20 mouse cellular contexts compared by ENCODE assay signal in the genomic region with DNA sequence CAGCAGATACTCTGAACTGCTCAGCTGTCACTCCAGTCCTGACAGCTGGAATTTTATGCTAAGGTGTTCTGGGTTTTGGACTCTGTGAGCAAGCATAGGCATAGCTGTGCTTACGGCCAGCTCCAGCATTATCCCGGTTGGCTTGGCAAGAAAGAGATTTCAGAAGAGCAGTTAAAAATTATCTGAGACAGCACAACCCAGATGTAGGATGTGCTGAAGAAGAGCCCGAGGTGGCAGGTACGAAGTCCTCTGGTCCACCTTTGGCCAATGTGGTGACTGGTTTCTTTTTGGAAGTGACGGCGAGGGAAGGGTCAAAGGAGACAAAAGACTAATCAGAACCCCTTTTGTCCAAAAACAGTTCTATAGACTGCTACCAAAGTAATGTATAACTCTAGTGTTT. TPM values are rescaled to one million over a fixed set of nuclear protein-coding genes. Genes with fewer than 3 reads are reported as not detected.
DNase-seq lines count a peak whose midpoint lies in the region; ATAC-seq and TF ChIP-seq lines count a peak whose summit lies in the region.
"Had no signal": no experiment of that assay in that cellular context is flagged by ENCODE, and none has a peak within 500 bp of the region (broad histone marks: within the 10 kb centered on the region; RNA-seq: fewer than 3 reads in every experiment).

No protein-coding gene starts in this region.

- H3K9me3 ChIP-seq in liver, postnatal 0 days (ENCODE audit: low read length) = no peaks in the 10 kb centered on the region
- no peaks in the 10 kb centered on the region for H3K9me3 ChIP-seq in limb, embryonic 10.5 days (replicated peaks)
- H3K9me3 ChIP-seq: embryonic facial prominence, embryonic 10.5 days; forebrain, embryonic 13.5 days; heart, embryonic 12.5 days had no signal

- no peak for TF ChIP-seq POLR2A in liver, adult 2 months (IDR thresholded peaks at IDR 0.05; ENCODE audit: extremely low read depth, insufficient read depth, low read length)

- no peak for ATAC-seq in liver, postnatal 0 days
- ATAC-seq: activated CD4-positive, CD25-positive, alpha-beta regulatory T cell, adult 4 months; forebrain, embryonic 13.5 days; forebrain, postnatal 0 days; Patski had no signal

- H3K4me2 ChIP-seq in liver, postnatal 0 days (ENCODE audit: low read depth, low read length) = no peak overlapping the region
- H3K4me2 ChIP-seq: forebrain, embryonic 13.5 days; heart, embryonic 12.5 days had no signal

- H3K79me2 ChIP-seq in liver, adult 2 months (ENCODE audit: control insufficient read depth, insufficient read depth, low read length) = no peaks in the 10 kb centered on the region

- WGBS in liver, adult 2 months = 47% methylated on average over 6 of the region's 6 CpGs
- WGBS in liver, postnatal 0 days (ENCODE audit: insufficient replicate concordance) = 73% methylated on average over 6 of the region's 6 CpGs
- WGBS in limb, embryonic 10.5 days = 94% methylated on average over 6 of the region's 6 CpGs

- TF ChIP-seq EP300 in liver, postnatal 0 days (IDR thresholded peaks at IDR 0.05; ENCODE audit: low read depth) = no peak

- TF ChIP-seq CTCF in liver, adult 2 months (IDR thresholded peaks at IDR 0.05; ENCODE audit: low read depth, low read length) = no peak
- no peak for TF ChIP-seq CTCF in liver, postnatal 0 days (IDR thresholded peaks at IDR 0.05; ENCODE audit: low read depth)

- H3K27me3 ChIP-seq in liver, adult 2 months (ENCODE audit: control insufficient read depth, insufficient read depth, low read length) = no peaks in the 10 kb centered on the region
- H3K27me3 ChIP-seq in liver, postnatal 0 days (ENCODE audit: insufficient read depth, low read length) = no peaks in the 10 kb centered on the region
- no peaks in the 10 kb centered on the region for H3K27me3 ChIP-seq in limb, embryonic 10.5 days (ENCODE audit: low read depth, poor library complexity, severe bottlenecking)
- H3K27me3 ChIP-seq: CH12.LX; forebrain, embryonic 13.5 days; heart, embryonic 12.5 days; Patski had no signal

- no peaks in the 10 kb centered on the region for H3K4me1 ChIP-seq in liver, adult 2 months (ENCODE audit: control insufficient read depth, insufficient read depth, low read length)
- H3K4me1 ChIP-seq in liver, postnatal 0 days (ENCODE audit: insufficient read depth) = no peaks in the 10 kb centered on the region
- peaks cover 7% of the 10 kb centered on the region for H3K4me1 ChIP-seq in limb, embryonic 10.5 days
- H3K4me1 ChIP-seq: heart, embryonic 12.5 days had no signal

- DNase-seq in liver, adult 2 months (ENCODE audit: extremely low read depth, low read depth, low spot score) = peak; percentile 26
- DNase-seq in liver, postnatal 0 days = no peak
- DNase-seq in kidney, adult 9 months = peak; percentile 87
- peak; percentile 63 for DNase-seq in kidney, postnatal 14 days
- no peak for DNase-seq in frontal cortex, postnatal 36 days (ENCODE audit: low spot score in 2 of 2)
- DNase-seq in layer of hippocampus, postnatal 14 days (ENCODE audit: low spot score in 2 of 2) = no peak
- DNase-seq in limb, embryonic 10.5 days (ENCODE audit: low spot score) = no peak
- DNase-seq: adrenal gland, postnatal 14 days; cerebellum, adult 18-20 months; cerebellum, adult 9-11 months; cerebellum, postnatal 36 days; forebrain, postnatal 0 days; gastrocnemius, adult 2 months; gastrocnemius, postnatal 25 days had no signal

- H3K9ac ChIP-seq in liver, adult 2 months (ENCODE audit: low read depth, low read length) = no peak overlapping the region
- no peak overlapping the region for H3K9ac ChIP-seq in liver, postnatal 0 days (replicated peaks)
- H3K9ac ChIP-seq: forebrain, embryonic 13.5 days; forebrain, postnatal 0 days; heart, embryonic 12.5 days had no signal

- H3K4me3 ChIP-seq in liver, adult 2 months (ENCODE audit: insufficient read depth, low read depth, low read length) = no peak overlapping the region
- no peak overlapping the region for H3K4me3 ChIP-seq in liver, postnatal 0 days (ENCODE audit: low read depth, low read length)
- H3K4me3 ChIP-seq in limb, embryonic 10.5 days = no peak overlapping the region
- H3K4me3 ChIP-seq: embryonic facial prominence, embryonic 10.5 days; forebrain, embryonic 13.5 days; gastrocnemius, adult 2 months; heart, embryonic 12.5 days had no signal

- no peaks in the 10 kb centered on the region; the same call in 1 of the 2 replicates for H3K36me3 ChIP-seq in liver, adult 2 months (ENCODE audit: control insufficient read depth, insufficient read depth, low read length)
- H3K36me3 ChIP-seq in liver, postnatal 0 days (replicated peaks; ENCODE audit: insufficient read depth, low read length) = peaks cover 9% of the 10 kb centered on the region; the same call in 1 of the 2 replicates
- H3K36me3 ChIP-seq in limb, embryonic 10.5 days = no peaks in the 10 kb centered on the region
- H3K36me3 ChIP-seq: embryonic facial prominence, embryonic 10.5 days; heart, embryonic 12.5 days had no signal

- no peak overlapping the region for H3K27ac ChIP-seq in liver, adult 2 months (replicated peaks; ENCODE audit: insufficient read depth, low read depth, low read length)
- H3K27ac ChIP-seq in liver, postnatal 0 days (ENCODE audit: low read depth) = no peak overlapping the region
- no peak overlapping the region for H3K27ac ChIP-seq in limb, embryonic 10.5 days
- H3K27ac ChIP-seq: embryonic facial prominence, embryonic 10.5 days; forebrain, embryonic 13.5 days; gastrocnemius, adult 2 months had no signal

RNA-seq across cellular contexts. Expression of gene Pld1, which starts 20.7 kb away (rescaled TPM):
- total RNA-seq in liver, adult 2 months (2014; rRNA removed) = 8.4 and 11.3 TPM in 2 replicates
- polyA plus RNA-seq in liver, adult 2 months (2012; rRNA removed) = 1.7 and 1.9 TPM in 2 replicates
- polyA plus RNA-seq in liver, postnatal 0 days (2015; fragmentation: Nextera tagmentation; extraction: Ambion mirVana) = 4.9 and 5.1 TPM in 2 replicates
- total RNA-seq in layer of hippocampus, postnatal 14 days (2021) = 10 to 100 TPM; 11.6 to 13.6 TPM
- polyA plus RNA-seq in limb, embryonic 10.5 days (2016; fragmentation: Nextera tagmentation; extraction: Ambion mirVana) = 1.2 and 2.1 TPM in 2 replicates
- total RNA-seq: CH12.LX had no signal

Comparison
In these comparisons a context has a peak if more than half of its experiments do, and no peak if none do; other contexts are left out.
1. DNase-seq: peak in liver, adult 2 months (single experiment), kidney, adult 9 months (single experiment) and kidney, postnatal 14 days (single experiment); none in liver, postnatal 0 days (single experiment), frontal cortex, postnatal 36 days (0 of 2), layer of hippocampus, postnatal 14 days (0 of 2) and limb, embryonic 10.5 days (single experiment).